Mouse (Mus musculus): Measurements from ENCODE around the gene Snx20. TPM values are rescaled to one million over a fixed set of nuclear protein-coding genes. Genes with fewer than 3 reads are reported as not detected.
A peak's percentile ranks its signal among the peaks of the same experiment; 100 is the strongest.
"Not testable (repeated sequence)": the region's sequence is repeated elsewhere in the genome, so short reads cannot be mapped to it uniquely, and the experiment has no call there.

Snx20 gene
- total RNA-seq (2021) = 1 to 10 TPM; 1.7 to 3.0 TPM
- long read RNA-seq, experiment 1, partial matches to known transcripts = 0 of 3 reads
- long read RNA-seq, experiment 1, other reads (novel, unspliced or antisense) = 1 of 3 reads
- long read RNA-seq, experiment 2, partial matches to known transcripts = 2 of 4 reads
- long read RNA-seq, experiment 2, other reads (novel, unspliced or antisense) = 1 of 4 reads

DNA sequence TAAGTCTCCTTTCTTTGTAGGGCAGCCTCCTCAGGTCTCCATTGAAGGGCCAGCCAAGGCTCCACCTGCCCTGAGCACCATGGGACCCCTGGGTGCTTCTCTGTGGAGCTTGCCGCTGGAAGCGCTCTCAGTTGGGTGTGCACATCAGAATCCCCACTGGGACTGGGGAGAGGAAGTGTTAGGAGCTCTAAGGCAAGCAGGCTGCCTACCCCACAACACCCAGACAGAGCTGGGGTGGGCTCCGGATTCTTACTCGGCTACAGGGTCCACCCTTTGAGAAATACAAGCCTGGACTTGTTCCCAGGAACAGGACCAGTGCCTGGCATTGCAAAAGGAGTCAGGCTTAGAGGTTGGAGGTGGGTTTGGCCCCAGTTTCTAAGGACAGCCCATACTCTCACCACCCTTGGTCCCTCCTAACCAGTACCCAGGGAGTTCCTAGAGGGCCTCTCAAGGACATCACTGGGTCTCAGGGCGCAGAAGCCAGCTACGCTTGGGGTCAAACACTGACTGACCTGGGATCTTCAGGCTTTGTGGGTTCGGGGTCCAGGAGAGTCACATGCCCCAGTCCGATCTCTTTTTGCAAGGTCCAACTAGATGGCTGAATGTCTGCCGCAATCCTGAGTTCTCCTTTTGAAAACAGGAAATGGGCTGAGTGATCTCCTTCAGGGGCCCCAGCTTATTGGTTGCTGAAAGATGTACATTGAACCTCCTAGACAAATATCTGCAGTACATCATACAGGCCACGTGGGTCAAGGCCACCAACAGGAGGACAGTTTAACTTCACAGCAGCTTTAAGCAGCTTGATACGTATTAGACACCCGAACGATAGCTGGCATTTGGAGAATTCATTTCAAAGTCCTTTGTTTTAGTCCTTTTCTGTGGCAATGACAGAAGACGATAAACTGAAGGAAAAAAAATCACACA lies at the start of gene Snx20:
Gene Snx20 (minus strand): TSS at position 655 of the 924 bp plus-strand sequence.
- no peak for DNase-seq (ENCODE audit: low spot score in 2 of 2)

DNA sequence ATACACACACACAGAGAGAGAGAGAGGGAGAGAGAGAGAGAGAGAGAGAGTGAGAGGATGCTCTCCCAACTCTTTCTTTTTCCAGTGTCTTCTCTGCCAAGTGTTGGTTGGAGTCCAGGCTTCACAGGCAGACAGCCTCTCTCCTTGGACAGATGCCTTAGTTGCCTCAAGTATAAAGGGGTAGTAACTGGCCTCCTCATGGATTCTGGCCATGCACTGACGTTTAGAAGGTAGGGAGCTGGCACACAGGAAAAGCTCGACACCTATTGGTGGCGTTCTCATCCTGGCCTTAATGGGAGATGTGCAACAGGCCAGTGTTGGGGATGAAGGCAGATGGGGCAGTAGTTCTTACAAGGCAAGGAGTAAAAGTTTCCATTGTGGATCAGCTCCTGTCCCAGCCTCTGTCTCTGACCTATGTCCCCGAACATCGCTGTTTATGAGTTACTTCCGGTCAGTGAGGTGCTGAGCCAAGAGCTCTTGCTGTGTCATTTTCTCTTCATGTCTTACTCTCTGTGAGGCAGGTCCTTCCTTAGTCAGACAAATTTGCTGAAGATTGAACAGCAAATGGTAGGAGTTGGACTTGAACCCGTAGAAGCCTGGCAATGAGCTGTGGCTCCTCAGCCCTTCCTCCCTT lies 47.8 kb upstream of the Snx20 start:
- peak in 1 of 2 experiments; percentile 1 for DNase-seq (ENCODE audit: low spot score in 2 of 2)

DNA sequence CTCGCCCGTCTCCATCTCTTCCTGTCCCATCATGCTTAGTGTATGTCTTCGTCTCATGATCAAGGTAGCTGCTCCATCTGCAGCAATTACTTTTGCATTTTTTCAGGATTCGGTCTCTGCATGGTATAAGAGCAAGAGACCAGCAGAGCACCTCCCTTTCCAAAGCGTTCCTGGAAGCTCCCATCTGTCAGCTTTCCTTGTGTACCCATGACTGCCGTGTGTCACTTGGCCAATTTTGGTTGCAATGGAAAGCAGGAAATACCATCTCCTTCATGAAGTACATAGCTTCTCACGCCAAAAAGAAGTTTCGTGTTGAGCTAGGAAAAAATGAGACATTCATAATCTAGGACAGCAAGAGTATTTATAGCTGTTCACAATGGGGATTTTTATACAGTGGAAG lies 45.1 kb upstream of the Snx20 start:
- no peak for DNase-seq (ENCODE audit: low spot score in 2 of 2)

DNA sequence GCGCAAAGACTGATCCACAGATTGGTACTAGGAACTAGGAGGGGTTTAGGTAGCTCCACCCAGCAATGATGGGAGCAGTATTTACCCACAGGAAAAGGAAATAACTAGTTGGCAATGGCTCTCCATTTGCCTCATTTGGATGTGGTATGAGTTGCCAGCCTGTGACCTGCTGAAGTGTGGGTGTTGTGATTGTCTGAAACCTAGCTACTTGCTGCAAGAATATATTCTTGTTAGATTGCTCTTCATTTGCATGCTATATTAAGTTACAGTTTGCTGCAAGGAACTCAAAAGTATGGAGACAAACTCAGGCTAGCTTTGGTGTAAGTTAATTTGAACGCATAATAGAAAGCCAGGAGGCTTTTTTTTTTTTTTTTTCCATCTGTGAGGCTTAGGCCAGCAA lies 44.6 kb upstream of the Snx20 start:
- no peak for DNase-seq (ENCODE audit: low spot score in 2 of 2)

DNA sequence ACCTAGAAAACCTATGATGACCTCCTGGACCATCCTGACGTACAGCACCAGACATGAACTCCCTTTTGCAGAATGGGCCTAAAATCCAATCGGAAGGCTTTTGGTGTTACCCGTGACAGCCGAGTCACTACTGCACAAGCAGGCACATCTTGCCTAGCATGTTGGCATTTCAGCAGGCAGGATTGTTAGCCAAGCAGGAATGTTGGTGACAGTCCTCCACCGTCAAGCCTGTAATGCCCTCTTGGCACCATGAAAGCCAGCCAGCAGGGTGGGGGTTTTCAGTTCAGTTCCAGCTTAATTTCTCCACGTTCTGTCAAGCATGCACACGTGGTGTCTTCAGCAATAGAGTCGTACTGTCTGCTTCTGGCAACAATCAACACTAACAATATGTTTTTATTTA lies 41.1 kb upstream of the Snx20 start:
- no peak for DNase-seq (ENCODE audit: low spot score in 2 of 2)

DNA sequence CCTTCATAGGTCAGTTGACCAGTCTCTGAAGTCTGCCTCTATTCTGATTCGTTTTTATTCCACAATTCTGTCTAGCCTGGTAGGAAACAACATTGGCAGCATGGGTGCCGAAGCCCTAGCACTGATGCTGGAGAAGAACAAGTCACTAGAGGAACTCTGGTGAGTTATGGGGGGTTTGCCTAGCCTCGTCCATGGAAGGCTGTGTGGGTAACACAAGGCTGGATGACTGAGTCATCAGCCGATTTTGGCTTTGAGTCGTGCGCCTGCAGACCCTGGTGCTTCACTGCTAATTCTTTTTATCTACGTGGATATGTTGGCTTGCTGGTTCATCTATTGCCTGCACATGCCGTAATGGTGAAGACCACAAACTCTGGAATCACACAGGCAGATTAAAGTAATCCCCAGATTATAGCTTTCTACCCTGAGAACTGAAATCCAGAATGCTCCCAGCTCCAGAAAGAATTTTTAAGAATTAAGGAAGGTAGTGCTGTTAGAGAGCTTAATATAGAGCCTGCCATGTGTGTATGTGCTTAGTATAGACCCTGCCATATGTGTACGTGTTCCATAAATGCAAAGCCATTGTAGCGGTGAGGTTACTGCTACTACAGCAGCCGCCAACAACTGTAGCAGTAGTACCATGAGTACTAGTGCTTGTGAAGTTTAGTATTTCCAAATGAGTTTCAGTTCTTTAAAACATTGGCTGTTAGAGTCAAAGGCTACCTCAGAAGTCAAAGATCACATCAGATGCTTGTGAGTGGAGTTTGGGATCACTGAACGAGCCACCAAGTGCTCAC lies 39.6 kb upstream of the Snx20 start:
- DNase-seq (ENCODE audit: low spot score in 2 of 2) = no peak

DNA sequence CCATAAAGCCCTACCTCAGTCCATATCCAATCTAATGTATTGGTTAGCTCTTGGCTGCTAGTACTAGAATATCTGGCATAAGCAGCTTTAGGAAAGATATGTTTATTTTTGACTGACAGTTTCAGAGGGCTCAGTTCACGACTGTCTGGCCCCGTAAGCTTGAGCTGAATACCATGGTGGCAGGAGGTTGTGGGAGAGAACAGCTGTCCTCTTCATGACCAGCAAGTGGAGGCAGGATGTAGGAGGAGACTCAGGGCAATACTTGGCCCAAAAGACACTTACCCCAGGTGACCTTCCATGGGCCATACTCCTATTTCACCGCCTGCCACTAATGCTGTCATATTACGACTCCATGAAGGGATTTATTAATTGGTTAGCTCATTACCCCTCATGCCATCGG lies 37.9 kb upstream of the Snx20 start:
- DNase-seq (ENCODE audit: low spot score in 2 of 2) = no peak

DNA sequence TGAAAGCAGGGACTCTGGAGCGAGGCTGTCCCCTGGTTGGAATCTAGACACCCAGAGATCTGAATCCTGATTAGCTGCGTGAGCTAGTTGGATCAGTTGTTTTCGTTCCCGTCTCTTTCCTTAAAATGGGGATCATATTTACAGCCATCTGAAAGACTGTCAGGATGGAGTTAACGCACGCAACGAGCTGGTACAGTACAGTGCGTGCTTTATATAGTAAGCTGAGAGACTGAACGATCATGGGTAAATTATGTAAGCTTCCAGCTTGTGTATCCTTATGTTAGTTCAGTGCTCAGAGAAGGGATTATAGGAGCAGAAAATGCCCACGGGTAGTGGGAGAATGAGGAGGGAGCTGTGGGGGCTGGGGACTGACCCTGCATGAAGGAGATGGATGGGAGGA lies 35.6 kb upstream of the Snx20 start:
- no peak for DNase-seq (ENCODE audit: low spot score in 2 of 2)

DNA sequence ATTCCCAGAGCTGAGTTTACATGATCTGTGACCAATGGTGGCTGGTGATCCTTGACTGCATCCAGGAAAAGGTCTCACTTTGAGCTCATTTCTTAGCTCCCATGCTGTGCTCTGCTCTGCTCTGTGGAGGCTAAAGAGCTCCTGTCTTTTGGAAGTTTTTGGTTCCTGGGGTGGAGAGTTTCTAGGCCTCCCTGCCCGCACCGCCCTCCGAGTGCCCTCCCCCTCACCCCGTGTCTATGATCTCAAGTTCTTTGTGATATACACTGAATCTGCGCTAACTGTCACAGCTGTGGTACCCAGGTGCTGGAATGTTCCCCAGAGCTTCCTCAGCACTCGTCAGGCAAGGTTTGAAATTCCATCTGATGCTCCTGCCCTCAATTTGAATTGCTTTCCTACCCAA lies 34.9 kb upstream of the Snx20 start:
- no peak for DNase-seq (ENCODE audit: low spot score in 2 of 2)

DNA sequence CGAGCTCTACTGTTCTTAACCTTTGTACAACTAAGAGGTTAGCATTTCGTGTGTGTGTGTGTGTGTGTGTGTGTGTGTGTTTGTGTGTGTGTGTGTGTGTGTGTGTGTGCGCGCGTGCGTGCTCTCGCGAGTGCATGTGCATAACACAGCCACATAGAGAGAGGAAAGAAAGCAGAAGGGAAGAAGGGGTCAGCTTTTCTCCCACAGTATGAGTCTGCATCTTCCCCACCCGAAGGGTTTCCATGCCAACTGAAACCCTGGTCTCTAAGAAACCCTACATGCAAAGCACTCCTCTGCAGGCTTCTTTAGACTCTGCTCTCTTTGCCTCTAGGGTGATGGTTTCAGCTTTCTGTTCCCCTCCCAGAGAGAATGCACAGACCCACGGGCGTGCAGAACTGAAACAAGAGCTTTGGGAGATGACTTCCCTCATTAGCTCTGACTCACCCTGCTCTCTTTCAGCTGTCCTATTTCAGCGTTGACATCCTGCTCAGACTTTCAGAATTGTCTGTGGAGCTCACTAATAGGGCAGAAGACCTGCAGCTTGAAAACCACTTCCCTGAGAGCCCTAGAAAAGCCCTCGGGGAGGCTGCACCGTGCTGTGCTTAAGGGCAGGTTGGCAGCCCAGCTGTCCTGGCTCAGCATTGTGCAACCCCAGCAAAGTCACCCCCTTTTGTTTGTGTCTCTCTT lies 32.6 kb upstream of the Snx20 start:
- DNase-seq (ENCODE audit: low spot score in 2 of 2) = no peak

DNA sequence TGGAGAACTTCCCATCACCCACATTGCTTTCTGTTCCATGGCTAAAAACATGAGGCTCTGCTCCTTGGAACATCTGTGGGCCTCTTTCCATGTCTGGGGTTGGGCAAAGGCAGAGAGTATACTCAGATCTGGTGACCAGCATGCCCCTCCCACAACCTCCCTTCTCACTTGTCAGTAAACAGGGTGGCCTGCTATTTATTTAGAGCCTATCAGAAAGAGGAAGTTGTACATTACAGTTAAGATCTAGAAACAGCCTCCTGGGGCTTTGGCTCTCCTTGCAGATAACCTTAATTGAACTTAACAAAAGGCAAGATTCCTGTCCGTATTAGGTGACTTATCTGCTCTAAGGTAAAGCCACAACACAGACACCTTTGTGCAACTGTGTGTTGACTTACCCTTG lies 30.5 kb upstream of the Snx20 start:
- DNase-seq (ENCODE audit: low spot score in 2 of 2) = no peak

DNA sequence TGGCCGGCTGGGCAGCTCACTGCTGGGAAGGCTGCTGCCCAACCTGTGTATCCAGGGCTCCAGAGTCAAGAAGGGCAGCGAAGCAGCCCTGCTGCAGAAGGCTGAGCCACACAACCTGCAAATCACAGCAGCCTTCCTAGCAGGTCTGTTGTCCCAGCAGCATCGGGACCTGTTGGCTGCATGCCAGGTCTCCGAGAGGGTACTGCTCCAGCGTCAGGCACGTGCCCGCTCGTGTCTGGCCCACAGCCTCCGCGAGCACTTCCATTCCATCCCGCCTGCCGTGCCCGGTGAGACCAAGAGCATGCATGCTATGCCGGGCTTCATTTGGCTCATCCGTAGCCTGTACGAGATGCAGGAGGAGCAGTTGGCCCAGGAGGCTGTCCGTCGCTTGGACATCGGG lies 29.0 kb upstream of the Snx20 start:
- DNase-seq (ENCODE audit: low spot score in 2 of 2) = no peak

DNA sequence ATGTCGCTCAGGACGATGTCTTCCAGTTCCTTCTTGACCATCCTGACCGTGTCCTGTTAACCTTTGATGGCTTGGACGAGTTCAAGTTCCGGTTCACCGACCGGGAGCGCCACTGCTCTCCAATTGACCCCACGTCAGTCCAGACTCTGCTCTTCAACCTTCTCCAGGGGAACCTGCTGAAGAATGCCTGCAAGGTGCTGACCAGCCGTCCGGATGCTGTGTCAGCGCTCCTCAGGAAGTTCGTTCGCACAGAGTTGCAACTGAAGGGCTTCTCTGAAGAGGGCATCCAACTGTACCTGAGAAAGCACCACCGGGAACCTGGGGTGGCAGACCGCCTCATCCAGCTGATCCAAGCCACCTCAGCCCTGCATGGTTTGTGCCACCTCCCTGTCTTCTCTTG lies 28.2 kb upstream of the Snx20 start:
- no peak for DNase-seq (ENCODE audit: low spot score in 2 of 2)

DNA sequence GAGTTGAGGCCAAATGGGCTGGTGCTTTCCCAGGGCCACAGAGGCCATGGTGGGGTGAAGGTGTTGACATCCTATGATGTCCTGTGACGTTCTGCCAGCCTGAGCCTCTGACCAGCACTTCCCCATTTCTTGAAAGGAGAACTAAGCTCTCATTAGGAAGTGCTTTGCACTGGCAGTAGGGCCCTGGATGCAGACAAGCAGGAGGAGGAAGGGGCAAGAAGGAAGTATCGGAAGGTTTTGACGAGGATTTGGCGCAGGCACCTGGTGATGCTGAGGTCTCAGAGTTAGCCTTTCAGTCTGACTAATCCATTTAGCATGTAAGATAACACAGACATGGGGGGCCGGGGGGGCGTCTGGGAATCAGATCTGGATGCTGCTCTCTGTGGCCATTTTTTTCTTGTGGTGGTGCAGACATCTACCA lies 26.5 kb upstream of the Snx20 start:
- DNase-seq (ENCODE audit: low spot score in 2 of 2) = no peak

DNA sequence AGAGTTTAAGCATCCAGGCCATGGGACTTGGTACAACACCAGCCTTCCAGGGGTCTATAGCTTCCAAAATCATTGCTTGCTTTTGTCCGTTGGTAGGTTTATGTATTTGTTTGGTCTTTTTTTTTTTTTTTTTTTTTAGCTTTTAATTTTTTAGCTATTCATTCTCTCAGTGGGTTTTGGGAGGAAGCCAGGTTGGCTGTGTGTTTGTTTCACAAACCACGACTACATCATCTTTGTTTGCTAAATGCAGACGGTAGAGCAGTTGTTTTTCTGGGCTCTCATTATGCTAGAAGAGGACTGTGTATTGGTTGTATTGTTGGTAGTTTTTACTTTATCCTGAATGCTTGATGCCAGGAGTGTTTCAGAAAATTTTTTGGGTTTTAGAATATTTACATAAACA lies 23.9 kb upstream of the Snx20 start:
- no peak for DNase-seq (ENCODE audit: low spot score in 2 of 2)

DNA sequence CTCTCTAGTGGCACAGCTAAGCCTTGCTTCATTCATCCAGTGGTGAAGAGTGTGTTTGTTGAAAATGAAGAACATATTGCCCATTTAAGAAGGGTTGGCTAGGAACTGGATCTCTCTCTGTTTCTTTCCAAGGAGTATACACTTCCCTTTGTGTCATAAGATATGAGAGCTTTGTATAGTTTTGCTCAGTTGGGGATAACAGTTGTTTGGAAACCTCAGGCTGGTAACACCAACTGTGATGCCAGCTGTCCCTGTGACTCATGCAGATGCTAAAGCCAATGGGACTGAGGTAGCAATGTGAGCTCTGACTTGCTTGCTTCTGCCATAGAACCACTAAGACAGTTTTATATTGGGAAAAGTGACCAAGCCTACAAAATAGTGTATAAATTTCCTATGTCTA lies 19.4 kb upstream of the Snx20 start:
- no peak for DNase-seq (ENCODE audit: low spot score in 2 of 2)

DNA sequence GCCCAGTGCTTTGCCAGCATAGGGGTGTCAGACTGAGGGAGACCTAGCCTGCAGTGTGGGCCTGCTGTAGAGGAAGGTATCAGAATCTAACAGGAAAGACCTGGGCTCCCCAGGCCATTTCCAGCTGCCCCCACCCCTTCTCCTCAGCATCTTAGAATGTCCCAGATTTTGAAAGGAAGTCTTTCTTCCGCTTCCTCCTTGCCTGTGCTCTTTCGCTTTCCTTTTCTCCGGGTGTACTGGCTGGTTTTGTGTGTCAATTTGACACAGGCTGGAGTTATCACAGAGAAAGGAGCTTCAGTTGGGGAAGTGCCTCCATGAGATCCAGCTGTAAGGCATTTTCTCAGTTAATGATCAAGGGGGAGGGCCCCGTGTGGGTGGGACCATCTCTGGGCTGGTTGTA lies 15.2 kb upstream of the Snx20 start:
- DNase-seq (ENCODE audit: low spot score in 2 of 2) = not testable (repeated sequence)

DNA sequence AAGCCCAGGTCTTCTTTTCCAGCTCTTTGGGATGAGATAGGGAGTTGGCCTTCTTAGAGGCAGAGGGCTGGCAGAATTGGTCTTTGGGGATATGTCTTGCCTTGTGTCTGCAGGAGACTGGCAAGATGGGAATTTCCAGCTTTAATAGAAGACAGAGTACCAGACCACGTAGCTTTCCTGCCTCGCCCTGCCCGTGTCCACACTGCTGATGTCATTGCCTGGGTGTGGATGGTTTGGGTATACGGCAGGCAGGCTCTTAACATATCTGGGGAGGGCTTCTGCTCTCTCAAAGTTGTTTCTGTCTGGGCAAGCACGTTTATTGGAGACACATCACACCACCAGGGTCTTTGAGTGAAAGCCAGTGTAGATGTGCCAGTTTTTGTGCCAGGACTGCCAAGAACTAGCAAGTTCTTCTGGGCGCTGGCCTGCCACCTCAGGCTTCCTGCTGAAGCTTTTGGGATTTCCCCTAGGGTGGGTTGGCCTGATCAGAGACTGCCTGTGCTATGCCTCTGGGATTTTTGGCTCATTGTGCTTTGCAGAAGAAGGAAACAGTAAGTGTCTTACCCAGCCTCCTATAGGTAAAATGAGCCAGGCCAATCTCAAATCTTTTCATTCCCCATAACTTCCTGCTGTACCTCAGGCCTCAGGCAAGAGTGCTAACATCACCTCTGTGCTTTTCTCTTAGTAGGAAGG lies 14.2 kb upstream of the Snx20 start:
- DNase-seq (ENCODE audit: low spot score in 2 of 2) = no peak

DNA sequence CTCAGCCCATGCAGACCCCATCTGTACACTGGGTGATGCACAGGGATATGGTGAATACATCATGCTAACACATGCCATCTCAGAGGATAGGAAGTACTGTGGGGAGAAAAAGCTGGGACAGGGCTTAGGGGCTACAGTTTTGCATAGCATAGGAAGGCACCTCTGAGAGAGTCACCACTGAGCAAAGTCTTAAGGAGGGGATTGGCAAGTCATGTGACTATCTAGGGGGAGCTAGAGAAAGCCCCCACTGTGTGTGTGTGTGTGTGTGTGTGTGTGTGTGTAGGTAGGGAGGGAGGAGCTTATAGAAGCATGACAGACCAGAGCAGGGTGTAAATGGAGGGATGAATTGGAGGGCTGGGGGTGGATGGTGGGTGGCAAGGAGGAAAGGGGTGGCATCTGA lies 12.4 kb upstream of the Snx20 start:
- no peak for DNase-seq (ENCODE audit: low spot score in 2 of 2)

Measured in adrenal gland, postnatal 4 days (tissue).